Mouse (Mus musculus) thymus, postnatal 36 days (tissue): ENCODE results near the gene Ccser1.

ENCODE experiments used
- DNase-seq, 2 experiments: peaks; one replicate each; pipeline ENCODE4 v3.0.0; 2022; ENCODE audit warnings: mixed read lengths in 2 of 2

Ccser1 gene

GRCm38 (mm10) chr6:62067024-62067380 is 886.9 kb downstream of the Ccser1 start:
- no peak for DNase-seq

- no peak for DNase-seq
These were observed 925.3 kb downstream of the Ccser1 start for GRCm38 (mm10) chr6:62105464-62105863.

GRCm38 (mm10) chr6:62132531-62132930 is 952.4 kb downstream of the Ccser1 start:
- DNase-seq: no peak

GRCm38 (mm10) chr6:62160320-62160719 is 980.2 kb downstream of the Ccser1 start:
- no peak for DNase-seq

- DNase-seq: no peak
These were observed 982.5 kb downstream of the Ccser1 start for GRCm38 (mm10) chr6:62162596-62162995.

GRCm38 (mm10) chr6:62163826-62164225 is 983.7 kb downstream of the Ccser1 start:
- DNase-seq: no peak

GRCm38 (mm10) chr6:62196496-62197188 is 1016.5 kb downstream of the Ccser1 start:
- no peak for DNase-seq

- DNase-seq: no peak
These were observed 1018.6 kb downstream of the Ccser1 start for GRCm38 (mm10) chr6:62198768-62199167.

GRCm38 (mm10) chr6:62205013-62205412 is 1024.9 kb downstream of the Ccser1 start:
- no peak for DNase-seq

- no peak for DNase-seq
These were observed 1041.7 kb downstream of the Ccser1 start for GRCm38 (mm10) chr6:62221856-62222255.

GRCm38 (mm10) chr6:62263899-62264298 is 1083.8 kb downstream of the Ccser1 start:
- no peak for DNase-seq

GRCm38 (mm10) chr6:62264525-62264924 is 1084.4 kb downstream of the Ccser1 start:
- no peak for DNase-seq

GRCm38 (mm10) chr6:62281256-62281655 is 1101.1 kb downstream of the Ccser1 start:
- no peak for DNase-seq

- DNase-seq: no peak
These were observed 1121.6 kb downstream of the Ccser1 start for GRCm38 (mm10) chr6:62301576-62302312.

GRCm38 (mm10) chr6:62318627-62319026 is 1138.5 kb downstream of the Ccser1 start:
- DNase-seq: no peak

- DNase-seq: no peak
These were observed 1160.2 kb downstream of the Ccser1 start for GRCm38 (mm10) chr6:62340319-62340718.

GRCm38 (mm10) chr6:62367802-62368201 is 1187.7 kb downstream of the Ccser1 start:
- no peak for DNase-seq
